Mouse (Mus musculus): Measurements from ENCODE around the gene Cckar. TPM values are rescaled to one million over a fixed set of nuclear protein-coding genes. Genes with fewer than 3 reads are reported as not detected.

The Cckar gene
- polyA plus RNA-seq (2012; rRNA removed): not detected in 2 replicates

GRCm38 (mm10) chr5:53707235-53708177, at the start of gene Cckar:
TSS of gene Cckar (minus strand) at chr5:53707705.
- no peak for DNase-seq (ENCODE audit: low read depth)

- no peak for DNase-seq (ENCODE audit: low read depth)
These were observed 36.6 kb upstream of the Cckar start for GRCm38 (mm10) chr5:53744061-53744460.

GRCm38 (mm10) chr5:53732933-53733332, 25.4 kb upstream of the Cckar start:
- no peak for DNase-seq (ENCODE audit: low read depth)

GRCm38 (mm10) chr5:53727606-53728005, 20.1 kb upstream of the Cckar start:
- no peak for DNase-seq (ENCODE audit: low read depth)

- DNase-seq (ENCODE audit: low read depth): no peak
These were observed 18.5 kb upstream of the Cckar start for GRCm38 (mm10) chr5:53726011-53726410.

- no peak for DNase-seq (ENCODE audit: low read depth)
These were observed 9.0 kb upstream of the Cckar start for GRCm38 (mm10) chr5:53716462-53716861.

GRCm38 (mm10) chr5:53711277-53711676, 3.8 kb upstream of the Cckar start:
- no peak for DNase-seq (ENCODE audit: low read depth)

- DNase-seq (ENCODE audit: low read depth): no peak
These were observed 686 bp upstream of the Cckar start for GRCm38 (mm10) chr5:53708191-53708590.

- no peak for DNase-seq (ENCODE audit: low read depth)
These were observed 4.8 kb downstream of the Cckar start for GRCm38 (mm10) chr5:53702686-53703085.

- no peak for DNase-seq (ENCODE audit: low read depth)
These were observed 9.7 kb downstream of the Cckar start for GRCm38 (mm10) chr5:53697794-53698193.

- no peak for DNase-seq (ENCODE audit: low read depth)
These were observed 10.8 kb downstream of the Cckar start for GRCm38 (mm10) chr5:53696701-53697100.

GRCm38 (mm10) chr5:53692662-53693061, 14.8 kb downstream of the Cckar start:
- no peak for DNase-seq (ENCODE audit: low read depth)

GRCm38 (mm10) chr5:53692100-53692499, 15.4 kb downstream of the Cckar start:
- no peak for DNase-seq (ENCODE audit: low read depth)

GRCm38 (mm10) chr5:53691577-53691976, 15.9 kb downstream of the Cckar start:
- no peak for DNase-seq (ENCODE audit: low read depth)

- peak; percentile 8 for DNase-seq (ENCODE audit: low read depth)
These were observed 19.2 kb downstream of the Cckar start for GRCm38 (mm10) chr5:53688326-53688725.

GRCm38 (mm10) chr5:53686379-53686778, 21.1 kb downstream of the Cckar start:
- DNase-seq (ENCODE audit: low read depth): no peak

- DNase-seq (ENCODE audit: low read depth): no peak
These were observed 21.9 kb downstream of the Cckar start for GRCm38 (mm10) chr5:53685623-53686022.

GRCm38 (mm10) chr5:53684417-53684816, 23.1 kb downstream of the Cckar start:
- no peak for DNase-seq (ENCODE audit: low read depth)

- DNase-seq (ENCODE audit: low read depth): no peak
These were observed 23.6 kb downstream of the Cckar start for GRCm38 (mm10) chr5:53683916-53684315.

- no peak for DNase-seq (ENCODE audit: low read depth)
These were observed 27.9 kb downstream of the Cckar start for GRCm38 (mm10) chr5:53679651-53680050.

GRCm38 (mm10) chr5:53678036-53678767, 29.3 kb downstream of the Cckar start:
- DNase-seq (ENCODE audit: low read depth): no peak

GRCm38 (mm10) chr5:53676671-53677070, 30.8 kb downstream of the Cckar start:
- DNase-seq (ENCODE audit: low read depth): no peak

All from gonadal fat pad, adult 2 months (tissue).